Mouse (Mus musculus) bone marrow macrophage, adult 2 months (primary cell): ENCODE measurements around the gene M1ap. TPM values are rescaled to one million over a fixed set of nuclear protein-coding genes. Genes with fewer than 3 reads are reported as not detected.

Experiments
- H3K27ac ChIP-seq: 2 replicates; pipeline ENCODE4 v1.5.1; 2012; ENCODE audit warnings: low read depth, low read length; ENCODE audit not compliant: insufficient read depth
- H3K4me1 ChIP-seq: 2 replicates; pipeline ENCODE4 v1.6.1; 2012; ENCODE audit warnings: low read length; ENCODE audit not compliant: control insufficient read depth, insufficient read depth
- H3K4me3 ChIP-seq: 2 replicates; pipeline ENCODE4 v1.5.1; 2012; ENCODE audit warnings: mild to moderate bottlenecking, low read length, moderate library complexity; ENCODE audit not compliant: insufficient read depth
- CTCF ChIP-seq: IDR thresholded peaks from 2 replicates; pipeline ENCODE4 v1.5.1; 2012; ENCODE audit warnings: low read depth, mild to moderate bottlenecking, low read length, moderate library complexity
- POLR2A ChIP-seq: IDR thresholded peaks from 2 replicates; pipeline ENCODE4 v1.6.1; 2012; ENCODE audit warnings: mild to moderate bottlenecking, low read depth, low read length, borderline replicate concordance
- polyA plus RNA-seq: library from polyadenylated mRNA; stranded (reverse); fragments of >200 nt; gene quantifications from 2 replicates; pipeline ENCODE4 v1.2.4, GENCODE M21; 2012; ENCODE audit not compliant: missing spikeins, insufficient read depth, insufficient read length

The M1ap gene
- polyA plus RNA-seq, 1 experiment: 2.4 TPM

DNA sequence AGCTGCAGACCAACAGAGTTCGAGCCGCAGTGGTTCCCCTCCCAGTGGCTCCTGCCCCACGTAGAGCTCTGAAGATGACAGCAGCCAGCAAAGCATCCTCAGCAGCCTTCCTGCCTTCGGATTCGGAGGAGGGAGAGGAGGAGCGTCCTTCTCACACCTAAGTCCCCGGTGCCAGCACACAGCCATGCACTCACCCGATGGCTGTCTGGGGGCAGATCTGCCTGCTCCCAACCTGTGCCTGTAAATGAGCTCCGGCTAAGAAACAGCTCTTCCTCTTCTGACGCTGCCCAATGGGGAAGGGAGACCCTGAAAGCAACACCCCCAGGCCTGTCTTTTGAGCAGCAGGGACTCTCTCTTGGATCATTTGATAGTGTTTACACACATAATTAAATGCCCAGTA is 83.1 kb downstream of the M1ap start:
- no peak overlapping the region for H3K27ac ChIP-seq
- H3K4me3 ChIP-seq: no peak overlapping the region
- no peak for TF ChIP-seq CTCF
- no peak for TF ChIP-seq POLR2A
- peaks cover 17% of the 10 kb centered on the region for H3K4me1 ChIP-seq

DNA sequence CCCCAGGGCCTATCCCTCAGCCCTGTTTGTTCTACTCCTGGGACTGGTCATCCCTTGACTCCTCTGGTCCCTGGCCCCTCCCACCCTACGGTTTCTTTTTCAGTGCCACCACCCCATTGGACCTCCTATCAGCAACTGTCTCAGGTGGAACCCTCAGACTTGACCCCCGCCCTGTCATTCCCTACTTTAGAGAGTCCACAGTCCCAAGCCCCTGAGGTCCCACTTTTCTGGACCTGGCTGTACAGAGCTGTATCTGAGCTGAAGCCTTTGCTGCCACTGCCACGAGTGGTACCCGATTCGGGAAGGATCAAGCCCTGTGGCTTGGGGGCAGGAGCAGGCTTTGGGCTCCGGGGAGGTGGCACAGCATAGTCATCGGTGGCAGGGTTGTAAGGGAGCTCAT is 84.4 kb downstream of the M1ap start:
- H3K4me1 ChIP-seq: peaks cover 12% of the 10 kb centered on the region
- H3K27ac ChIP-seq: no peak overlapping the region
- TF ChIP-seq CTCF: no peak
- no peak for TF ChIP-seq POLR2A
- no peak overlapping the region for H3K4me3 ChIP-seq

- no peak; the same call in 1 of the 2 replicates for TF ChIP-seq CTCF
- H3K4me3 ChIP-seq: peak overlapping the region; percentile 78
- H3K4me1 ChIP-seq: peaks cover 12% of the 10 kb centered on the region
- H3K27ac ChIP-seq: no peak overlapping the region
Observed at GRCm38 (mm10) chr6:83031921-83032590, 85.4 kb downstream of the M1ap start.

GRCm38 (mm10) chr6:83032769-83033191 is 86.1 kb downstream of the M1ap start:
- Histone ChIP-seq H3K4me3 (peak overlapping the region; percentile 78), H3K4me1 (peaks cover 12% of the 10 kb centered on the region), H3K27ac (peak overlapping the region; percentile 78)
- TF ChIP-seq POLR2A (no peak), CTCF (no peak)

DNA sequence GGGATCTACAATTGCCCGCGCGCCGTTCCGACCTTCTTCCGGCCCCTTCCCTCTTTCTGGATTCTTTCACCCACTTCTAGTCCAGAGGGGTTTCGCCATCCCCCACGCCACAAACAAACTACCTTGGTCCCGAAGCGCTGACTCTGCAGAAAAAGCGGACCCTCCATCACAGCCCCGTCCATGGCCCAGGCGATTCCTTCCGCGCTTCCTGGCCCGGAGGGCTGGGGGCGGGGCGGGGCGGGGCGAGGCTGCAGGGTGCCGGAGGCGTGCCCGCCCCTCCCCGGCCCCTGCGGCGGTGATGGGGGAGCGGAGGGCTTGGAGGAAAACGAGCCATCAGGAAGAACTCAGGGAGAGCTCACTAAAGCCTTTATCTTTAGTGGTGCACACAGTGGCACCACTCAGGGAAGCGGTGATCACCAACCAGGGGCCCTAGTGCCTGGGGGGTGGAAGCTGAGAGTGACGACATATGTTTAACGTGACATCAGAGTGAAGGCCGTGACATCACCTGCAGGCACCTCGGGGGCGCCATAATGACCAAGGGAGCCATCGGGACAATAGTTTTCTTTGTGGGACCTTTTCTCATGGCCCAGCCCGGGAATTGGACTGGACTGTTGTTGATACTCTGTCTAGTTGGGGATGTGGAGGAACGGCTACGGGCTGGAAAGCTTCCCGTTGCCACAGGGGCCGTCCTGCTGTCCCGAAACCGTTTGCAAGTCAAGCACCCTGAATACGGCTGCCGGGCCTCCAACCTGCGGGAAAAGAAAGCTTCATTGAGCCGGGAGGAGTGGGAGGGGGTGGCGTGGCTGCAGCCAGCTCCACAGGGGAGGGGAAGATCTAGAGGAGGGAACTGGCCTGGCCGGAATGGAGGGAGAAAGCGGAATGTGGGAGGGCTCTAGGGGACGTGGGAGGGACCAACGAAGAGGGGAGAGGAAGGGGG is 86.8 kb downstream of the M1ap start, which contains the start of the genes Dok1 and Loxl3:
TSS of gene Dok1 (minus strand) at position 223 of the 937 bp plus-strand sequence.
TSS of gene Loxl3 (plus strand) at position 925 of the 937 bp plus-strand sequence.
- peaks cover 15% of the 10 kb centered on the region for H3K4me1 ChIP-seq
- peak within 1 kb of the TSS; percentile 78 for H3K27ac ChIP-seq
- H3K4me3 ChIP-seq: peak within 1 kb of the TSS; percentile 78

GRCm38 (mm10) chr6:83034463-83035055 is 87.9 kb downstream of the M1ap start:
- H3K27ac ChIP-seq: no peak overlapping the region
- no peak overlapping the region for H3K4me3 ChIP-seq
- no peak for TF ChIP-seq CTCF
- peaks cover 16% of the 10 kb centered on the region for H3K4me1 ChIP-seq

More for the DNA sequence above, 86.8 kb downstream of the M1ap start, which contains the start of the genes Dok1 and Loxl3:
- no peak for TF ChIP-seq POLR2A
- no peak for TF ChIP-seq CTCF

- H3K4me1 ChIP-seq: peaks cover 31% of the 10 kb centered on the region
Observed at GRCm38 (mm10) chr6:83037188-83037587, 90.5 kb downstream of the M1ap start.

DNA sequence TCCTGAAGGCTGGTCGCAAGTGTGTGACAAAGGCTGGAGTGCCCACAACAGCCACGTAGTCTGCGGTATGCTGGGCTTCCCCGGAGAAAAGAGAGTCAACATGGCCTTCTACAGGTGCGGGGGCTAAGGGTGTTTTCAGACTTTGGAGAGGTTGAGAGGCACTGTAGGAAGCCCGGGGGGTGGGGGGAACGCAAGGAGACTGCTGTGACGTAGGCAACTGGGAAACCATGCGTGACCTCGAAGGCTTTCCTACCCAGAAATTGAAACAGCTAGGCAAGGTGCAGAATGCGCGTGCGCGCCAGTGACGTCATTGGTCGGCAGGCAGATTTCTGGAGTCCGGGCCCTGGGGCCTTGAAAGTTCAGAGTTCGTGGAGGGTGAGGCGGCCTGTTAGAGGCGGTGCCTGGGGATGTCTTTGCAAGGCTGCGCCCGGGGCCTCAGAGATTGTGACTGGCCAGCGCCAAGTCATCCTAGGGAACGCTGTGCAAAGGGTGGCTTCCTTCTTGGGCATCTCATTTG is 91.9 kb downstream of the M1ap start:
- Histone ChIP-seq H3K27ac (peak overlapping the region; percentile 29), H3K4me3 (no peak overlapping the region), H3K4me1 (peaks cover 41% of the 10 kb centered on the region)
- TF ChIP-seq CTCF (no peak), POLR2A (no peak)

More at GRCm38 (mm10) chr6:83037188-83037587, 90.5 kb downstream of the M1ap start:
- H3K27ac ChIP-seq: no peak overlapping the region
- no peak for TF ChIP-seq POLR2A
- no peak for TF ChIP-seq CTCF
- no peak overlapping the region for H3K4me3 ChIP-seq

DNA sequence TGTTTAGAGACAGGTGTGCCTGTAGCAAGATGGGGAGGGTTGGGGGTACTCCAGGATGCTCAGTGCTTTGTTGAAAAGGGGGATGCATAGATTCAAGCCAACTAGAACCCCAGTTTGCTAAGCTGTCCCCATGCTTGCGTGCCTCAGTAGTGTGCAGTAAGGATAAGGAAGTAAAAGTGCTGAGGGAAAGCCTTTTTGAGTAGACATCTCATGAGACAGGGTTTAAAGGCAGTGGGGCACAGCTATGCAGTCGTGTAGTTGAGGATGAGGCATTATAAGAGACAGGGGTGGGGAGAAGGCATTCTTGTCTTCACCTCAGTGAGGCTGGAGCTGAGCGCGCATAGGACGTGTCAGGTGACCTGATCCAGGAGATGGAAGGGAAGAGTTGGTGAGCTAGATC is 93.9 kb downstream of the M1ap start:
- no peak for TF ChIP-seq CTCF
- H3K4me3 ChIP-seq: no peak overlapping the region
- H3K4me1 ChIP-seq: peaks cover 55% of the 10 kb centered on the region
- peak overlapping the region; percentile 76 for H3K27ac ChIP-seq

GRCm38 (mm10) chr6:83043561-83043960 is 96.9 kb downstream of the M1ap start:
- H3K4me3 ChIP-seq: no peak overlapping the region
- peaks cover 62% of the 10 kb centered on the region for H3K4me1 ChIP-seq
- TF ChIP-seq CTCF (no peak), POLR2A (0 out of 2 replicates have a peak, but pooled peaks have one; percentile 47)
- peak overlapping the region; percentile 98 for H3K27ac ChIP-seq
